ENCODE assay signal across 17 mouse cellular contexts in genomic region chr1:184525740-184526139, GRCm38 (mm10).
"Had no signal": no experiment of that assay in that cellular context is flagged by ENCODE, and none has a peak within 500 bp of the region (broad histone marks: within the 10 kb centered on the region; RNA-seq: fewer than 3 reads in every experiment).

No protein-coding gene starts in this region.

- H3K27me3 ChIP-seq: midbrain, embryonic 15.5 days; neural tube, embryonic 13.5 days; neural tube, embryonic 15.5 days had no signal

- ATAC-seq: midbrain, embryonic 15.5 days had no signal

- H3K9ac ChIP-seq: liver, embryonic 14.5 days; lung, embryonic 14.5 days; midbrain, embryonic 15.5 days; neural tube, embryonic 13.5 days; neural tube, embryonic 15.5 days had no signal

- H3K27ac ChIP-seq: liver, embryonic 14.5 days; midbrain, embryonic 15.5 days; neural tube, embryonic 13.5 days; neural tube, embryonic 15.5 days had no signal

- H3K4me3 ChIP-seq: midbrain, embryonic 15.5 days; myocyte; neural tube, embryonic 13.5 days; neural tube, embryonic 15.5 days had no signal

- H3K4me1 ChIP-seq: midbrain, embryonic 15.5 days; neural tube, embryonic 13.5 days; neural tube, embryonic 15.5 days had no signal

- H3K9me3 ChIP-seq: midbrain, embryonic 15.5 days; neural tube, embryonic 13.5 days; neural tube, embryonic 15.5 days had no signal

- H3K36me3 ChIP-seq: midbrain, embryonic 15.5 days; neural tube, embryonic 13.5 days; neural tube, embryonic 15.5 days had no signal

- DNase-seq: lung, adult 18-20 months; lung, embryonic 14.5 days; lung, postnatal 10 days; lung, postnatal 4 days; retina, postnatal 1 day; right cerebral cortex, adult 18-20 months; right cerebral cortex, postnatal 25 days; right cerebral cortex, postnatal 4 days; spleen, adult 18-20 months; thymus, adult 2 months; thymus, postnatal 25 days; thymus, postnatal 4 days had no signal

- H3K4me2 ChIP-seq: lung, embryonic 14.5 days; midbrain, embryonic 15.5 days; neural tube, embryonic 13.5 days; neural tube, embryonic 15.5 days had no signal
